Mouse (Mus musculus) limb, embryonic 13.5 days (tissue): ENCODE measurements at regions not wholly inside any gene's neighbourhood (a gene's known extent, or its start where the extent isn't known, plus 50 kb on each side); places are given as distances from the start of the nearest gene placed in this dataset.

Experiments
- ATAC-seq: fragments of 200-750 bp; cut with Nextera tagmentation; 2 replicates; pipeline ENCODE4 v1.8.0; 2017; ENCODE audit warnings: low read depth, moderate number of reproducible peaks, moderate TSS enrichment; ENCODE audit not compliant: low FRiP score
- H3K27ac ChIP-seq: fragments of 300-500 bp; sonication (generic); 2 replicates; pipeline ENCODE4 v1.5.1; 2015; ENCODE audit warnings: inconsistent platforms, mild to moderate bottlenecking, moderate library complexity
- H3K27me3 ChIP-seq: fragments of 300-500 bp; sonication (generic); 2 replicates; pipeline ENCODE4 v1.6.1; 2015; ENCODE audit warnings: mild to moderate bottlenecking, inconsistent platforms
- H3K36me3 ChIP-seq: fragments of 300-500 bp; sonication (generic); 2 replicates; pipeline ENCODE4 v1.6.1; 2015; ENCODE audit warnings: inconsistent platforms, mild to moderate bottlenecking, moderate library complexity
- H3K4me1 ChIP-seq: fragments of 300-500 bp; sonication (generic); 2 replicates; pipeline ENCODE4 v1.6.1; 2015; ENCODE audit warnings: inconsistent platforms
- H3K4me2 ChIP-seq: fragments of 300-500 bp; sonication (generic); replicated peaks from 2 replicates; pipeline ENCODE4 v1.6.1; 2015; ENCODE audit warnings: inconsistent platforms, mild to moderate bottlenecking, moderate library complexity
- H3K4me3 ChIP-seq: fragments of 300-500 bp; sonication (generic); 2 replicates; pipeline ENCODE4 v1.5.1; 2015; ENCODE audit warnings: moderate library complexity, mild to moderate bottlenecking, inconsistent platforms
- H3K9ac ChIP-seq: fragments of 300-500 bp; sonication (generic); 2 replicates; pipeline ENCODE4 v1.6.1; 2015; ENCODE audit warnings: mild to moderate bottlenecking, inconsistent platforms
- H3K9me3 ChIP-seq: fragments of 300-500 bp; sonication (generic); 2 replicates; pipeline ENCODE4 v1.6.1; 2016; ENCODE audit warnings: inconsistent platforms
- WGBS: fragments of 180-500 bp; shearing (Covaris S2); methylation state at CpG from one replicate; pipeline ENCODE4 v1.1.7; 2015; 5-methylcytosine and 5-hydroxymethylcytosine counted together

DNA sequence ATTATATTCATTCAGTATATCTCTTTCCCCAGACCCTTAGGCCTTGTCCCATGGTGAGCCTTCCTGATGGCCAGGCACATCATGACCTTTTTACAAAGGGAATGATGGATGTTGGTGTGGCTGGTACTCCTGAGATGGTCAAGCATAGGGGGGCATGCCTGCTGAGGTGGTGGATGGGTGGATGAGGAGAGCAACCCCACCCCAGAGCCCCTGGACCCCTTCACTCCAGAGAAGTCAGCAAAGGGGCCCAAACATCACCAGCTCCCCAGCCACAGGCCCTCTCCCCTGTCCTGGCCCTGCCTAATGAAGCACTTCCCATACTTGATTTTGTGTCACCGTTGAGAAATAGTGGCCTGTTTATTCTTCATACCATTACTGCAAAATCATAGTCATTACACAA, 193.7 kb downstream of the Xxylt1 start:
- WGBS, result 96% methylated on average over 1 of the region's 1 CpGs
- Histone ChIP-seq H3K27me3 (peaks cover 4% of the 10 kb centered on the region), H3K9me3 (no peaks in the 10 kb centered on the region), H3K36me3 (no peaks in the 10 kb centered on the region), H3K4me3 (no peak overlapping the region), H3K4me2 (no peak overlapping the region), H3K4me1 (0 out of 2 replicates have a peak, but pooled peaks cover 3% of the 10 kb centered on the region), H3K9ac (no peak overlapping the region), H3K27ac (no peak overlapping the region)
- ATAC-seq, result no peak

DNA sequence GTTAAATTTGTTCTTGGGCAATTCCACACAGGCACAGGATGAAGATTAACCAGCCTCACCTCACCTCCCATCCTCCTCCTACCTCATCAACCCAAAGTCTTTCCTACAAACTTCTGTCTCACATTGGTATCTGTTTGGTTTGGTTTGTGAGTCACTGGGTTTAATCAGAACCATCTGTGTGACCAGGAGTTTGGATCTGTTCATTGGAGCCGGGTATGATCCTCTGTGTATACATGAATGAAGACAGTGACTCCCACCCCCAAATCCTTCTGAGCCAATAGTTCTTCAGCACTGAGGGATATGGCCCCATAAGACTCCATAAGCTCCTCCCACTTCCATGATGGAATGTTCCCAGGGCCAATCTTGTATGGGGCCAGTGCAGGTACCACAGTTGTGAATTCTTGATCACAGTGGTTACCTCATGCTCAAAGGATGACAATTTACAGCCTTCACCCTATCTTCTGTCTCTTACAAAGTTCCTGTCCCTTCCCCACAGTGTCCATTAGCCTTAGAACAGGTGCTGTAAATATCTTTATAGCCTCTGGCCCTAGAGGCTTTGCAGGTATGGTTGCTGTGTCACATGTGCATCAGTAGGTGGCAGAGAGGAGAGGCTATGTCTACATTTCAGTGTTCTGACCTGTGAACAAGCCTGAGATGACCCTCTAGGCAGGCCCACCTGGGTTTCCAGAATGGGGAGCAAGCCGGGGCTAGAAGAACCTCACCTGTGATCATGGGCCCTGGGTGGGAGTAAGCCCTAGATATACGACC, 192.5 kb downstream of the Xxylt1 start:
- no peak for ATAC-seq
- WGBS, result 72% methylated on average over 3 of the region's 3 CpGs

DNA sequence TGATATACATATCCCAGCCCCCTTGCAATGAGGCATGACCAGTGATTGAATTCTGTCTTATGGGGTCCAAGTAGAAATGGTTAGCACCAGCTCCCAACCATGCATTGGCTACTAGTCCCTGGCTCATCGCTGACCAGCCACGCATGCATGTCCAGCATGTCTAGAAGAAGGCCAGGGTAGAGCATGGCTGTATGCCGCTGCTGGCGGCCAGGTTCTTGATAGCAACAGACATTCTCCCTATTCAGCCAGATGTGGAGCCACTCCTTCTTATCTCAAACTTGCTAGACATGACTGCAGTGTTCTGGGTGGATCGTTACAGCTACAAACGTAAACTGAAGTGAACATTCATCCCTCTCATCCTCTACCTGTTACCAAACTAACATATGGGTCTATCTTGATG, 188.6 kb downstream of the Xxylt1 start:
- Histone ChIP-seq H3K9me3 (no peaks in the 10 kb centered on the region), H3K9ac (no peak overlapping the region), H3K27ac (no peak overlapping the region), H3K4me1 (no peaks in the 10 kb centered on the region), H3K27me3 (no peaks in the 10 kb centered on the region), H3K4me2 (no peak overlapping the region), H3K4me3 (no peak overlapping the region), H3K36me3 (no peaks in the 10 kb centered on the region)
- no peak for ATAC-seq
- 94% methylated on average over 6 of the region's 6 CpGs for WGBS

More for the DNA sequence above, 192.5 kb downstream of the Xxylt1 start:
- H3K27ac ChIP-seq, result no peak overlapping the region
- no peak overlapping the region for H3K9ac ChIP-seq
- 0 out of 2 replicates have a peak, but pooled peaks cover 3% of the 10 kb centered on the region for H3K4me1 ChIP-seq
- no peaks in the 10 kb centered on the region for H3K36me3 ChIP-seq
- H3K9me3 ChIP-seq, result no peaks in the 10 kb centered on the region
- no peak overlapping the region for H3K4me3 ChIP-seq
- no peak overlapping the region for H3K4me2 ChIP-seq
- no peaks in the 10 kb centered on the region for H3K27me3 ChIP-seq

DNA sequence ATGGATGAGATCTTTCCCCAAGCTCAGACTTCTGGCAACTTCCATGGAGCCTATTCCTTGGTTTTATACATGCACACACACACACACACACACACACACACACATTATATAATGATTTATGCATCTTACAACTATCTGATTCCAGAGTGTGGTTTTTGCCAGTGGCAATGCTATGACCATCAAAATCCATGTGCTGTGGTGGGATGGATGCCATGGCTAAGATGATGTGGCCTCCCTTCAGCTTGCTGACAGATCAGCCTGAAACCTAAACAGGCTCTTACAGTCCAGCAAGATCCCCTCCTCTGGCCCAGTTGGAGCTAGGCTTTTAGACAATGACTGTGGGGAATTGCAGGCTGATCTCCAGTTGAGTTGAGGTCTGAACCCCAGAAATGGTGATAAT, 187.1 kb downstream of the Xxylt1 start:
- no peak for ATAC-seq
- H3K27me3 ChIP-seq, result no peaks in the 10 kb centered on the region

DNA sequence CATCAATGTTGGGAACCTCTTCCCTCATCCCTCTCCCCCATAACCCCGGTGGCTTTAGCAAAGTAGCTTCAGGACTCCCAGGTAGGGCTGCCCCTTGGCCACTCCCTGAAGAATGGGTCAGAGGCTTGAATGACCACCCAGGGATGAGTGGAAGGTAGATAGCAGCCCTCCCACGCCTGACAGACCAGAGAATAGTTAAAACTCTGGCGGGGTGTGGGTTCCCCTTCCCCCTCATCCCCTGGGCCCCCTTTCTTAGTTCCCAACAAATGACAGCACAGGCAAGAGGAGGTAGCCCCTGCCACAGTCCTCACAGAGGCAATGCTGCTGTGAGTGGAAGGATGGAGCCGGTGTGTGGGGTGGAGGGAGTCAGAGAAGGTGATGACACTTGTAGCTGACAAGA, 186.2 kb downstream of the Xxylt1 start:
- 81% methylated on average over 4 of the region's 4 CpGs for WGBS
- H3K9me3 ChIP-seq, result no peaks in the 10 kb centered on the region
- no peak overlapping the region for H3K9ac ChIP-seq
- no peaks in the 10 kb centered on the region for H3K27me3 ChIP-seq
- H3K27ac ChIP-seq, result no peak overlapping the region
- no peak overlapping the region for H3K4me3 ChIP-seq
- H3K36me3 ChIP-seq, result no peaks in the 10 kb centered on the region
- H3K4me1 ChIP-seq, result no peaks in the 10 kb centered on the region
- ATAC-seq, result no peak
- H3K4me2 ChIP-seq, result no peak overlapping the region

More for the DNA sequence above, 187.1 kb downstream of the Xxylt1 start:
- Histone ChIP-seq H3K36me3 (no peaks in the 10 kb centered on the region), H3K4me2 (no peak overlapping the region), H3K9ac (no peak overlapping the region), H3K4me3 (no peak overlapping the region), H3K27ac (no peak overlapping the region), H3K9me3 (no peaks in the 10 kb centered on the region), H3K4me1 (no peaks in the 10 kb centered on the region)

DNA sequence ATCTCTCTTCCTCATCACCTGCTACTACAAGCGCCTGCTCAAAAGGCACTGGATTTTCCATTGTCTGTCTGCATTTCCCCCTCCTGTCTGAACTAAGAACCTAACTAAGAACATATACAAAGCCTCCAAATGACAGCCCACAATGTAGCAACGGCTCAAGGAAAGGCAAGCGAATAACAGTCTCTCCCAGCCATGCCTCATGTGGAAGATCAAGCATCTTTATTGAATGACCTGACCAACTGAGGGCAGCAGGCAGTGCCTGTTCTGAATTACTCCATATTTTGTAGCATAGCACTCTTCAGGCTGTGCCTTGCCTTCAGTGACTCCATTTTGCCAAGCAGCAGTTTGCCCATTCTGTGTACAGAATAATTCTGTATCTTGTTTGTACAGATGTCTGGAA, 183.9 kb downstream of the Xxylt1 start:
- no peaks in the 10 kb centered on the region for H3K27me3 ChIP-seq
- no peaks in the 10 kb centered on the region for H3K4me1 ChIP-seq
- ATAC-seq, result no peak
- no peak overlapping the region for H3K9ac ChIP-seq
- H3K27ac ChIP-seq, result no peak overlapping the region
- H3K4me2 ChIP-seq, result no peak overlapping the region
- H3K9me3 ChIP-seq, result no peaks in the 10 kb centered on the region
- no peak overlapping the region for H3K4me3 ChIP-seq
- no peaks in the 10 kb centered on the region for H3K36me3 ChIP-seq
- WGBS, result 85% methylated on average over 3 of the region's 3 CpGs

DNA sequence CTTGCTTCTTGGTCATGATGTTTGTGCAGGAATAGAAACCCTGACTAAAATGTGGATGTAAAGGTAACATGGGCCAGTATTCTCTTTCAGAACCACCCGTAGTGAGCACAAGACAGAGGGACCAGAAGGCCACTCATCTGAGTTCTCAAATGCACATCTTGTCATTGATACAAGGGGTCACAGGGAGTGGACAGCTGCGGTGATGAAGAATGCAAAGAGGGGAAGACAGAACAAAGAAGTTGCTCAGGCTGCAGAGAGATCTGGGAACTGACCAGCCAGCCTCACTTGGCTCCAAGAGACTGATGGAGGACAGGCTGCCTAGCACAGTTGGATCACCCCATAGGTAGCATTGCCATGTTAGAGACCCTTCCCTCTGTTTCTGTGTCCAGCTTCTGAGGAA, 181.1 kb downstream of the Xxylt1 start:
- Histone ChIP-seq H3K36me3 (no peaks in the 10 kb centered on the region), H3K4me1 (no peaks in the 10 kb centered on the region), H3K4me2 (no peak overlapping the region), H3K9ac (no peak overlapping the region), H3K27ac (no peak overlapping the region), H3K27me3 (no peaks in the 10 kb centered on the region), H3K4me3 (no peak overlapping the region), H3K9me3 (peaks cover 21% of the 10 kb centered on the region)
- ATAC-seq, result no peak
- WGBS, result 85% methylated on average over 2 of the region's 2 CpGs

DNA sequence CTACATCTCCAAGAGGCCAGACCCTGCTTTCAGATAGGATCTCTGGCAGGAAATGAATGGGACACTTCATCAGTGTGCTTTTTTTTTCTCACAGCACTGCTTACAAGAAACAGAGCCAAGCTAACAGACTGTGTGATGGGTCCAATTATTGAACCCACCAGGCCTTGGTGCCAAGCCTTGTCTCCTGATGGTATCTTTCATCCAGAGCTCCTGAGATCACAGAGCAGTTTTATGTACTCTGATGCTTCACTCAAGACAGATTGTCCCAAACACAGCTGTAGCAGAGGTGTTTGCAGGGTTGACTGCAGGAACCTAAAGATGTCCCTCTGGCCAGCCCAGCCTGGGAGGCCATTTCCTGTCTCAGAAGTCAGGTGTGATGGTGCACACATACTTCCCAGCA, 179.9 kb downstream of the Xxylt1 start:
- no peak overlapping the region; the same call in 1 of the 2 replicates for H3K9ac ChIP-seq
- peaks cover 21% of the 10 kb centered on the region for H3K9me3 ChIP-seq
- H3K27ac ChIP-seq, result no peak overlapping the region
- ATAC-seq, result no peak
- no peaks in the 10 kb centered on the region for H3K4me1 ChIP-seq
- H3K36me3 ChIP-seq, result no peaks in the 10 kb centered on the region
- H3K27me3 ChIP-seq, result no peaks in the 10 kb centered on the region
- H3K4me2 ChIP-seq, result no peak overlapping the region
- H3K4me3 ChIP-seq, result no peak overlapping the region
